Mouse (Mus musculus) midbrain, postnatal 0 days (tissue): Measurements from ENCODE around the gene Gm29666. TPM values are rescaled to one million over a fixed set of nuclear protein-coding genes. Genes with fewer than 3 reads are reported as not detected.
"Not testable (repeated sequence)": the region's sequence is repeated elsewhere in the genome, so short reads cannot be mapped to it uniquely, and the experiment has no call there.

Source experiments
- ATAC-seq: fragments of 200-750 bp; cut with Nextera tagmentation; 2 replicates; pipeline ENCODE4 v1.8.0; 2017; ENCODE audit warnings: moderate number of reproducible peaks, mild to moderate bottlenecking, moderate TSS enrichment, moderate library complexity; ENCODE audit not compliant: low FRiP score
- DNase-seq: peaks from one replicate; pipeline ENCODE4 v3.0.0-alpha.2; 2015; ENCODE audit warnings: low spot score
- H3K27ac ChIP-seq: fragments of 300-500 bp; sonication (generic); 2 replicates; pipeline ENCODE4 v1.5.1; 2014; ENCODE audit warnings: low read depth, mild to moderate bottlenecking, low read length, mixed read lengths
- H3K27me3 ChIP-seq: fragments of 300-500 bp; sonication (generic); 2 replicates; pipeline ENCODE4 v1.6.1; 2014; ENCODE audit warnings: low read length, control low read depth, mixed read lengths; ENCODE audit not compliant: insufficient read depth
- H3K36me3 ChIP-seq: fragments of 300-500 bp; sonication (generic); 2 replicates; pipeline ENCODE4 v1.6.1; 2014; ENCODE audit warnings: low read length, control low read depth, mixed read lengths; ENCODE audit not compliant: insufficient read depth
- H3K4me1 ChIP-seq: fragments of 300-500 bp; sonication (generic); 2 replicates; pipeline ENCODE4 v1.6.1; 2014; ENCODE audit warnings: mild to moderate bottlenecking, control low read depth, antibody characterized with exemption, low read length, mixed read lengths; ENCODE audit not compliant: insufficient read depth
- H3K4me2 ChIP-seq: fragments of 300-500 bp; sonication (generic); 2 replicates; pipeline ENCODE4 v1.6.1; 2014; ENCODE audit warnings: low read depth, mild to moderate bottlenecking, low read length, mixed read lengths; ENCODE audit not compliant: poor library complexity, severe bottlenecking
- H3K4me3 ChIP-seq: fragments of 300-500 bp; sonication (generic); 2 replicates; pipeline ENCODE4 v1.5.1; 2014; ENCODE audit warnings: low read depth, mild to moderate bottlenecking, low read length, moderate library complexity
- H3K9ac ChIP-seq: fragments of 300-500 bp; sonication (generic); replicated peaks from 2 replicates; pipeline ENCODE4 v1.6.1; 2014; ENCODE audit warnings: mild to moderate bottlenecking, low read length, moderate library complexity, mixed read lengths; ENCODE audit not compliant: poor library complexity, severe bottlenecking
- H3K9me3 ChIP-seq: fragments of 300-500 bp; sonication (generic); 2 replicates; pipeline ENCODE4 v1.6.1; 2016; ENCODE audit warnings: low read length, control low read depth
- CTCF ChIP-seq: IDR thresholded peaks from 2 replicates; pipeline ENCODE4 v1.5.1; 2016; ENCODE audit warnings: antibody characterized with exemption, mild to moderate bottlenecking
- whole genome bisulfite sequencing: fragments of 180-500 bp; shearing (Covaris S2); extraction: QIAGEN DNeasy Blood & Tissue Kit; methylation state at CpG from one replicate; pipeline ENCODE4 v1.1.7; 2014; 5-methylcytosine and 5-hydroxymethylcytosine counted together
- polyA plus RNA-seq: library from polyadenylated mRNA; unstranded; fragments of >200 nt; fragmentation: Nextera tagmentation; extraction: Ambion mirVana; gene quantifications from 2 replicates; pipeline ENCODE4 v1.2.1, GENCODE M21; 2015
- total RNA-seq: library from RNA; depleted of rRNA; stranded (reverse); fragments of >200 nt; gene quantifications from 2 replicates; pipeline ENCODE4 v1.2.3, GENCODE M21; 2014

Gene Gm29666
- total and polyA plus RNA-seq, 2 experiments from 2014 or later: 0.66 to 0.67 TPM

GRCm38 (mm10) chr15:84898077-84898476, 21.8 kb downstream of the Gm29666 start:
- Histone ChIP-seq H3K4me1 (0 out of 2 replicates have a peak, but pooled peaks cover 5% of the 10 kb centered on the region), H3K9me3 (no peaks in the 10 kb centered on the region), H3K9ac (0 out of 2 replicates have a peak overlapping the region, but pooled peaks have one; percentile 24), H3K4me3 (no peak overlapping the region), H3K4me2 (no peak overlapping the region), H3K27me3 (peaks cover 5% of the 10 kb centered on the region), H3K36me3 (no peaks in the 10 kb centered on the region), H3K27ac (no peak overlapping the region)
- no peak for TF ChIP-seq CTCF
- 32% methylated on average over 7 of the region's 7 CpGs for WGBS
- no peak for ATAC-seq
- peak; percentile 80 for DNase-seq

DNA sequence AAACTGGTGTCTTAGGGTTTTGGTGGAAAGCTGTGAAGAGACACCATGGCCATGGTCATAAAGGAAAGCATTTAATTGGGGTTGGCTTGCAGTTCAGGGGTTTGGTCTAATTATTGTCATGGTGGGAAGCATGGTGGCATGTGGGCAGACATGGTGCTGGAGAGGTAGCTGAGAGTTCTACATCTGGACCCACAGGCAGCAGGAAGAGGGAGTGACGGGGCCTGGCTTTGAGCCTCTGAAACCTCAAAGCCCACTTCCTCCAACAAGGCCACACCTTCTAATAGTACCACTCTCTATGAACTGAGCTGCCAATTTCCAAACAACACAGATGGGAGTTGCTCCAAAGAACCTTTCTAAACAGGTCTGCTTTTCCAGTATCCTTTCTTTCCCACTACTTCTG, 23.2 kb downstream of the Gm29666 start:
- no peaks in the 10 kb centered on the region for H3K9me3 ChIP-seq
- TF ChIP-seq CTCF: no peak
- ATAC-seq (no peak), DNase-seq (no peak)
- 77% methylated on average over 1 of the region's 1 CpGs for WGBS
- H3K27ac ChIP-seq: no peak overlapping the region
- H3K4me2 ChIP-seq: no peak overlapping the region
- H3K4me1 ChIP-seq: 0 out of 2 replicates have a peak, but pooled peaks cover 5% of the 10 kb centered on the region
- peaks cover 1% of the 10 kb centered on the region for H3K27me3 ChIP-seq
- no peak overlapping the region for H3K4me3 ChIP-seq
- no peak overlapping the region for H3K9ac ChIP-seq
- H3K36me3 ChIP-seq: no peaks in the 10 kb centered on the region

GRCm38 (mm10) chr15:84896216-84896615, 23.6 kb downstream of the Gm29666 start:
- not testable (repeated sequence) for H3K9me3 ChIP-seq, ATAC-seq, H3K27ac ChIP-seq, H3K4me2 ChIP-seq, H3K4me3 ChIP-seq, H3K36me3 ChIP-seq, H3K27me3 ChIP-seq, H3K9ac ChIP-seq, H3K4me1 ChIP-seq, DNase-seq
- WGBS: 82% methylated on average over 10 of the region's 10 CpGs

DNA sequence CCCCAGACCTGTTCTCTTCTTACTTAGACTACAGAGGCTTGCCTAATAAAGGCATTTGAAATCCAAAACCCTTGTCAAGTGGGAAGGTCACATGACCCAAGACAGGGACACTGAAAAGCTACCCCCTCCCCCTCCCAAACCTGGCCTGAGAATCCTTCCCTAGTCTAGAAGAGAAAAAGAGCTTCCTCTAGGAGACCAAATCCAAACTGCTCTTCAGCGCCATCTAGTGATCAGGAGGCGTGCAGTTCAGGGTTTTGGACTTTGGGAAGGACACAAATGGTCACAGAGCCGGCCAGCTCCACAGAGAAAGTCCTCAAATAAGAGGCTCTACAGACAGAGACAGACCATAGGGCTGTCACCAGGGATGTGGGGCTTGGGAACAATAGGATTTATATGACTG, 28.2 kb downstream of the Gm29666 start:
- 0% methylated on average over 3 of the region's 3 CpGs for WGBS
- ATAC-seq (no peak), DNase-seq (peak; percentile 87)
- H3K36me3 ChIP-seq: no peaks in the 10 kb centered on the region
- H3K27ac ChIP-seq: no peak overlapping the region
- peak; percentile 93 for TF ChIP-seq CTCF
- no peaks in the 10 kb centered on the region for H3K27me3 ChIP-seq
- H3K9me3 ChIP-seq: no peaks in the 10 kb centered on the region
- H3K9ac ChIP-seq: no peak overlapping the region
- H3K4me1 ChIP-seq: no peaks in the 10 kb centered on the region
- H3K4me2 ChIP-seq: no peak overlapping the region
- no peak overlapping the region for H3K4me3 ChIP-seq

DNA sequence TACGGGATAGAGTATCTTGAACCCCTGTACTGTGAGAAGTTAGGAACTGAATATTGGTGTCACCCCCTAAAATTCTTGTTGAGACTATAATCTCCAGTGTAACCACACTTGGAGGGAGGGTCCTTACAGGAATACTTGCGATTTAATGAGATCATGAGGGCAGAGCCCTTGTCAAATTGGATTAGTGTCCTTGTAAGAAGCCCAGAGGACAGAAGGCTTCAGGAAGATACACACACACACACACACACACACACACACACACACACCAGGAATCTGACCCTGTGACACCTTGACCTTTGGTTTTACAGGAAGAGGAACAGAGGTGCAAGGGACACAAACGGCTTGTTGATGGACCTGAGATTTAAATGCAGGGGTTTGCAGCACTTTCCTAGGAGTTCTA, 28.6 kb downstream of the Gm29666 start:
- ATAC-seq (no peak), DNase-seq (no peak)
- H3K9me3 ChIP-seq: no peaks in the 10 kb centered on the region
- WGBS: 39% methylated on average over 3 of the region's 3 CpGs
- no peaks in the 10 kb centered on the region for H3K27me3 ChIP-seq
- TF ChIP-seq CTCF: no peak
- H3K4me2 ChIP-seq: no peak overlapping the region
- H3K4me3 ChIP-seq: no peak overlapping the region
- H3K36me3 ChIP-seq: no peaks in the 10 kb centered on the region
- no peaks in the 10 kb centered on the region for H3K4me1 ChIP-seq
- no peak overlapping the region for H3K27ac ChIP-seq
- no peak overlapping the region for H3K9ac ChIP-seq

- Histone ChIP-seq H3K4me3 (no peak overlapping the region), H3K4me2 (no peak overlapping the region), H3K9me3 (no peaks in the 10 kb centered on the region), H3K9ac (no peak overlapping the region), H3K27ac (no peak overlapping the region), H3K4me1 (no peaks in the 10 kb centered on the region), H3K36me3 (no peaks in the 10 kb centered on the region), H3K27me3 (no peaks in the 10 kb centered on the region)
- ATAC-seq (no peak), DNase-seq (peak; percentile 44)
- no peak for TF ChIP-seq CTCF
- 30% methylated on average over 12 of the region's 12 CpGs for WGBS
Measured at GRCm38 (mm10) chr15:84888066-84888465, 31.8 kb downstream of the Gm29666 start.
